Mouse (Mus musculus): ENCODE results near the gene Ccne1. TPM values are rescaled to one million over a fixed set of nuclear protein-coding genes. Genes with fewer than 3 reads are reported as not detected.

Gene Ccne1
- polyA plus RNA-seq, 1 experiment from 2014 or later, result 101 TPM

- no peak for DNase-seq (ENCODE audit: low spot score)
- no peak for ATAC-seq (replicated peaks; ENCODE audit: insufficient number of reproducible peaks, low FRiP score, low TSS enrichment, low read depth)
- H3K9me3 ChIP-seq (replicated peaks; ENCODE audit: control insufficient read depth, low read length), result no peaks in the 10 kb centered on the region
- H3K36me3 ChIP-seq (replicated peaks; ENCODE audit: control insufficient read depth, insufficient read depth, low read depth, low read length), result no peaks in the 10 kb centered on the region
- no peaks in the 10 kb centered on the region for H3K4me1 ChIP-seq (ENCODE audit: control insufficient read depth, insufficient read depth, low read length)
- H3K27me3 ChIP-seq (ENCODE audit: control insufficient read depth, insufficient read depth, low read length), result no peaks in the 10 kb centered on the region
- H3K9ac ChIP-seq (replicated peaks; ENCODE audit: low read length), result no peak overlapping the region
- 67% methylated on average over 8 of the region's 8 CpGs for WGBS
- H3K27ac ChIP-seq (replicated peaks; ENCODE audit: low read depth, low read length), result no peak overlapping the region
- no peak overlapping the region for H3K4me2 ChIP-seq (ENCODE audit: low read depth, low read length)
- H3K4me3 ChIP-seq (ENCODE audit: low read depth, low read length), result no peak overlapping the region
Observed at GRCm38 (mm10) chr7:38059636-38060330, 47.6 kb downstream of the Ccne1 start.

- no peaks in the 10 kb centered on the region for H3K27me3 ChIP-seq (ENCODE audit: control insufficient read depth, insufficient read depth, low read length)
- 44% methylated on average over 7 of the region's 7 CpGs for WGBS
- no peak overlapping the region for H3K27ac ChIP-seq (replicated peaks; ENCODE audit: low read depth, low read length)
- H3K36me3 ChIP-seq (replicated peaks; ENCODE audit: control insufficient read depth, insufficient read depth, low read depth, low read length), result no peaks in the 10 kb centered on the region
- ATAC-seq (replicated peaks; ENCODE audit: insufficient number of reproducible peaks, low FRiP score, low TSS enrichment, low read depth) (no peak), DNase-seq (ENCODE audit: low spot score) (no peak)
- H3K4me1 ChIP-seq (ENCODE audit: control insufficient read depth, insufficient read depth, low read length), result no peaks in the 10 kb centered on the region
- H3K9me3 ChIP-seq (replicated peaks; ENCODE audit: control insufficient read depth, low read length), result no peaks in the 10 kb centered on the region
- no peak overlapping the region for H3K9ac ChIP-seq (replicated peaks; ENCODE audit: low read length)
- no peak overlapping the region for H3K4me2 ChIP-seq (ENCODE audit: low read depth, low read length)
- no peak overlapping the region for H3K4me3 ChIP-seq (ENCODE audit: low read depth, low read length)
Observed at GRCm38 (mm10) chr7:38059096-38059495, 48.2 kb downstream of the Ccne1 start.

- WGBS, result 93% methylated on average over 2 of the region's 2 CpGs
- no peak for DNase-seq (ENCODE audit: low spot score)
- ATAC-seq (replicated peaks; ENCODE audit: insufficient number of reproducible peaks, low FRiP score, low TSS enrichment, low read depth), result no peak
- Histone ChIP-seq H3K27me3 (ENCODE audit: control insufficient read depth, insufficient read depth, low read length) (no peaks in the 10 kb centered on the region), H3K4me1 (ENCODE audit: control insufficient read depth, insufficient read depth, low read length) (no peaks in the 10 kb centered on the region), H3K27ac (replicated peaks; ENCODE audit: low read depth, low read length) (no peak overlapping the region), H3K9ac (replicated peaks; ENCODE audit: low read length) (no peak overlapping the region), H3K4me3 (ENCODE audit: low read depth, low read length) (no peak overlapping the region), H3K9me3 (replicated peaks; ENCODE audit: control insufficient read depth, low read length) (no peaks in the 10 kb centered on the region), H3K36me3 (replicated peaks; ENCODE audit: control insufficient read depth, insufficient read depth, low read depth, low read length) (no peaks in the 10 kb centered on the region), H3K4me2 (ENCODE audit: low read depth, low read length) (no peak overlapping the region)
Observed at GRCm38 (mm10) chr7:38055996-38056395, 51.3 kb downstream of the Ccne1 start.

- no peak overlapping the region for H3K27ac ChIP-seq (replicated peaks; ENCODE audit: low read depth, low read length)
- H3K27me3 ChIP-seq (ENCODE audit: control insufficient read depth, insufficient read depth, low read length), result no peaks in the 10 kb centered on the region
- 86% methylated on average over 9 of the region's 9 CpGs for WGBS
- H3K4me3 ChIP-seq (ENCODE audit: low read depth, low read length), result no peak overlapping the region
- no peak for ATAC-seq (replicated peaks; ENCODE audit: insufficient number of reproducible peaks, low FRiP score, low TSS enrichment, low read depth)
- no peak overlapping the region for H3K9ac ChIP-seq (replicated peaks; ENCODE audit: low read length)
- H3K9me3 ChIP-seq (replicated peaks; ENCODE audit: control insufficient read depth, low read length), result no peaks in the 10 kb centered on the region
- H3K4me1 ChIP-seq (ENCODE audit: control insufficient read depth, insufficient read depth, low read length), result no peaks in the 10 kb centered on the region
- DNase-seq (ENCODE audit: low spot score), result no peak
- no peaks in the 10 kb centered on the region for H3K36me3 ChIP-seq (replicated peaks; ENCODE audit: control insufficient read depth, insufficient read depth, low read depth, low read length)
- H3K4me2 ChIP-seq (ENCODE audit: low read depth, low read length), result no peak overlapping the region
Observed at GRCm38 (mm10) chr7:38054246-38054645, 53.1 kb downstream of the Ccne1 start.

Other genes with a start within 250 kb of the Ccne1 start
- gene Uri1, start 84.0 kb downstream of the Ccne1 start, polyA plus RNA-seq (2014; fragmentation: Nextera tagmentation; extraction: Ambion mirVana), result 50.5 and 56.9 TPM in 2 replicates
- gene 1600014C10Rik, start 75.7 kb upstream of the Ccne1 start, polyA plus RNA-seq (2014; fragmentation: Nextera tagmentation; extraction: Ambion mirVana), result 14.6 and 17.2 TPM in 2 replicates
- gene Plekhf1, start 120.5 kb upstream of the Ccne1 start, polyA plus RNA-seq (2014; fragmentation: Nextera tagmentation; extraction: Ambion mirVana), result 3.0 and 3.1 TPM in 2 replicates
- gene Pop4, start 163.9 kb upstream of the Ccne1 start, polyA plus RNA-seq (2014; fragmentation: Nextera tagmentation; extraction: Ambion mirVana), result 109 and 114 TPM in 2 replicates

Data from embryonic facial prominence, embryonic 11.5 days (tissue).